Mouse (Mus musculus) midbrain, embryonic 15.5 days (tissue): ENCODE results near the gene 2010005H15Rik. TPM values are rescaled to one million over a fixed set of nuclear protein-coding genes. Genes with fewer than 3 reads are reported as not detected.
"Not testable (repeated sequence)": the region's sequence is repeated elsewhere in the genome, so short reads cannot be mapped to it uniquely, and the experiment has no call there.

ENCODE experiments used
- ATAC-seq: fragments of 200-750 bp; cut with Nextera tagmentation; replicated peaks from 2 replicates; pipeline ENCODE4 v1.8.0; 2017; ENCODE audit warnings: moderate TSS enrichment
- H3K27ac ChIP-seq: fragments of 300-500 bp; sonication (generic); 2 replicates; pipeline ENCODE4 v1.5.1; 2015; ENCODE audit warnings: mild to moderate bottlenecking, inconsistent platforms
- H3K27me3 ChIP-seq: fragments of 300-500 bp; sonication (generic); replicated peaks from 2 replicates; pipeline ENCODE4 v1.6.1; 2015; ENCODE audit warnings: inconsistent platforms
- H3K36me3 ChIP-seq: fragments of 300-500 bp; sonication (generic); replicated peaks from 2 replicates; pipeline ENCODE4 v1.6.1; 2015; ENCODE audit warnings: inconsistent platforms
- H3K4me1 ChIP-seq: fragments of 300-500 bp; sonication (generic); 2 replicates; pipeline ENCODE4 v1.6.1; 2015; ENCODE audit warnings: inconsistent platforms
- H3K4me2 ChIP-seq: fragments of 300-500 bp; sonication (generic); 2 replicates; pipeline ENCODE4 v1.6.1; 2015; ENCODE audit warnings: inconsistent platforms, mild to moderate bottlenecking, moderate library complexity
- H3K4me3 ChIP-seq: fragments of 300-500 bp; sonication (generic); 2 replicates; pipeline ENCODE4 v1.5.1; 2015; ENCODE audit warnings: mild to moderate bottlenecking, inconsistent platforms
- H3K9ac ChIP-seq: fragments of 300-500 bp; sonication (generic); 2 replicates; pipeline ENCODE4 v1.6.1; 2015; ENCODE audit warnings: mild to moderate bottlenecking, inconsistent platforms
- H3K9me3 ChIP-seq: fragments of 300-500 bp; sonication (generic); 2 replicates; pipeline ENCODE4 v1.6.1; 2016; ENCODE audit warnings: inconsistent platforms
- WGBS: fragments of 180-500 bp; shearing (Covaris S2); methylation state at CpG from one replicate; pipeline ENCODE4 v1.1.7; 2015; ENCODE audit warnings: mixed read lengths; 5-methylcytosine and 5-hydroxymethylcytosine counted together
- polyA plus RNA-seq: library from polyadenylated mRNA; unstranded; fragments of >200 nt; fragmentation: Nextera tagmentation; extraction: Ambion mirVana; gene quantifications from 2 replicates; pipeline ENCODE4 v1.2.1, GENCODE M21; 2015

The 2010005H15Rik gene
- polyA plus RNA-seq = not detected in 2 replicates

DNA sequence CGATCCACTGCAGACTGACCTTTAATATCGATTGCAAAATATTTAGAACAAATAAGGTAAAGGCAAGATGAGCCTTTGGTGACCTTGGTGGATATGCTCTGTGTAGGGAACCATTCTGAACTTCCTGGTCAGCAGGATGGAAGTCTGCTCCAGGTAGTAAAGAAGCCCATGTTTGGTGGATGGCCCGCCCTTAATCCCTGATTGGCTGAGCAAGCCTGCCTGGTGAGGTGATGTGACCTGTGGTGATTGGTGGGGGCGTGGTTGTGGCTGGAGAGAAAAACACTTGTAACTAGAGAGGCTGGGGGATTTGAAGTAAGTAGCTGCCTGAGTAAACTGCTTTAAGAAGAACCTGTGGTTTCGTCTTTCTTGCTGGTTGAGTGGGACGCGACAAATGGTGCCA lies at the start of gene 2010005H15Rik:
TSS of gene 2010005H15Rik (plus strand) at position 301 of the 400 bp plus-strand sequence.
- not testable (repeated sequence) for H3K27me3 ChIP-seq, H3K4me2 ChIP-seq, H3K27ac ChIP-seq, H3K9ac ChIP-seq, H3K4me3 ChIP-seq, H3K4me1 ChIP-seq, H3K9me3 ChIP-seq, H3K36me3 ChIP-seq, ATAC-seq
- 97% methylated on average over 7 of the region's 7 CpGs for WGBS

DNA sequence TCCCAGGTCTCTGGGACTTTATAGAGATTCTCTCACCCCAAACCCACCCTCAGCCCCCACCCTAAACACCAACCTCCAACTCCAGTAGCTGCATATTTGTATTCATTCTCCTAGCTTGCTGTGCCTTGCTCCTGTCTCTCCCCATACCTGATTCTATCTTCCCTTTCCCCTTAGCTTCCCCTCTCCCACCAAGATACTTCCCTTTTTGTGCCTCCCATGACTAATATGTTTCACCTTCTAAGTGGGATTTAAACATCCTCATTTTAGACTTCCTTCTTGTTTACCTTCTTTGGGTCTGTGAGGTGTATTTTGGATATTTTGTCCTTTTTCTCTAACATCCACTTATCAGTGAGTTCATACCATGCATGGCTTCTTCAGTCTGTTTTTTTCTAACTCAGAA lies 45.2 kb upstream of the 2010005H15Rik start:
- no peak overlapping the region for H3K4me3 ChIP-seq
- ATAC-seq = no peak
- no peak overlapping the region for H3K4me2 ChIP-seq
- no peaks in the 10 kb centered on the region for H3K36me3 ChIP-seq
- no peaks in the 10 kb centered on the region for H3K9me3 ChIP-seq
- H3K27me3 ChIP-seq = no peaks in the 10 kb centered on the region
- no peak overlapping the region for H3K27ac ChIP-seq
- H3K4me1 ChIP-seq = no peaks in the 10 kb centered on the region
- H3K9ac ChIP-seq = no peak overlapping the region

DNA sequence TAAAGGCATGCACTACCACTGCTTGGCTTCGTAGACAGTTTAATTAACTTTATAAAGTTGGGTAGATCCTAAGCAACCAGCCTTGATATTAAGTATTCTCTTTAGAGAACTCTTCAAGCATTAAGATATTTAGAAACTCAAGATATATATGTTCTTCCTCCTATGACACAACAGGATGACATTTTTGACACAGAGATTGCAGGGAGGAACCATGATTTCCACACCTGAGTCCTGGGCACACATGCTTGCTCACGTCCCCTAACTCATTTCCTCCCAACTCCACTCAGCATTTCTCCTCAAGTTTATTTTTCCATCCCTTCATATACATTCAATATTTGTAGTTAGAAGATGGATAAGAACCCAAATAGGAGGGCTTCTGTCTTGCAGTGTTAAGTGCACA lies 41.4 kb upstream of the 2010005H15Rik start:
- Histone ChIP-seq H3K9me3 (no peaks in the 10 kb centered on the region), H3K4me3 (no peak overlapping the region), H3K4me2 (no peak overlapping the region), H3K4me1 (no peaks in the 10 kb centered on the region), H3K36me3 (no peaks in the 10 kb centered on the region), H3K27me3 (no peaks in the 10 kb centered on the region), H3K27ac (no peak overlapping the region), H3K9ac (no peak overlapping the region)
- ATAC-seq = no peak
- WGBS = 82% methylated on average over 2 of the region's 2 CpGs

DNA sequence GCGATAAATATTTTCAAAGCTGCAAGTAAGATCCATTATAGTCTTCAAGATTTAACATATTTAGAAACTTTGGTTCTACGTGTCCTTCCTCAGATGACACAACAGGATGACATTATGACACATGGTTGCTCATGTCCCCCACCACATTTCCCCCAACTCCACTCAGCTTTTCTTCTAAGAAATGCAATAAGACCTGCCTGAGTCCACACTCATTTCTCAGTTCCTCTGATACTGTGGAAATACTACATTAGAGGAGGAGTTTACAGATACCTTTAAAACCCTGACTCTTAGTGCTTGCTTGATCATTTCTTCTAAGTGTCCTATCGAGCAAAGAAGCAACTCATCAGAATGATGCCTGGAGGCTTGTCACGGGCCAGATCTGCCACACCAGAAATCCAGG lies 37.4 kb upstream of the 2010005H15Rik start, which contains the start of gene Gm5483:
TSS of gene Gm5483 (plus strand) at position 301 of the 400 bp plus-strand sequence.
- H3K27ac ChIP-seq, H3K9ac ChIP-seq, H3K27me3 ChIP-seq, ATAC-seq, H3K4me1 ChIP-seq, H3K4me3 ChIP-seq, H3K9me3 ChIP-seq, H3K4me2 ChIP-seq, H3K36me3 ChIP-seq: not testable (repeated sequence)
- WGBS = 84% methylated on average over 4 of the region's 4 CpGs

DNA sequence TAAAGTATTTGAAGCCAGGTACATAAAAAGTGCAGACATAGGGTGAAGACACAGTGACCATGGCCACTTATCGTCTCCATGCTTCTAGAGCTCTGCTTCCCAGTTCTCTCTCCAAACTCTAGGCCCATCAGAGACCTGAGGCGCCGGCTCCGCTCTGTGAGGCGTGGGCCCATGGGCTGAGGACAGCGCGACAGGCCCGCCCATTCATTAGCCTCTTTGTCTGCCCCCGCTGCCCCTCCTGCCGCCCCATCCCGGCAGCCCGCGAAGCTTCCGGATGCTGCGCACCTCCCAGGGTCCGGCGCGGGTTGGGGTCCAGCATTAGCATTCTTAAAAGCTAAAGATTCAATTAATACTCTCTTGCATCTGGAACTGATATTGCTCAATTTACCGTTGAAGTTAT lies 22.0 kb upstream of the 2010005H15Rik start:
- H3K27ac ChIP-seq = no peak overlapping the region
- H3K4me2 ChIP-seq = peak overlapping the region; percentile 35; the same call in 1 of the 2 replicates
- no peaks in the 10 kb centered on the region for H3K9me3 ChIP-seq
- no peak for ATAC-seq
- no peak overlapping the region for H3K4me3 ChIP-seq
- no peaks in the 10 kb centered on the region for H3K27me3 ChIP-seq
- no peaks in the 10 kb centered on the region for H3K4me1 ChIP-seq
- H3K36me3 ChIP-seq = no peaks in the 10 kb centered on the region
- WGBS = 42% methylated on average over 19 of the region's 19 CpGs
- H3K9ac ChIP-seq = no peak overlapping the region

DNA sequence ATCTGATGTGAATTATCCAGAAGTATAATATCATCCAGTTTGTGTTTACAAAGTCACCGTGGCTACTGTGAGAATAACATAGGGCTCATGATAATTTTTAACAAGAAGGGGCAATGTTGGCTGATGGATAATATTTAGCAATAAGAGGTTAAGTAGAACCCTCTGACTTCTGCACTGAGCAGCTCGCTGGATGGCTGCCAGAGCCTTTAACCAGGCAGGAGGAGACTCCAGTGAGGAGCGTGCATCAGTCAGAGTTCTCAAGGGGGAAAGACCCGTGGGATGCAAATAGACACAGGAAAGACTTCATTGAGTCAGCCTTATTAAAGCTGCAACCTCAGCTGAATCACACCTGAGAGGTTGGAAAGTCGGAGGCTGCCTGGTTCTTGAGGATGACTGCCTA lies 17.4 kb upstream of the 2010005H15Rik start:
- ATAC-seq = no peak
- WGBS = 83% methylated on average over 5 of the region's 5 CpGs

DNA sequence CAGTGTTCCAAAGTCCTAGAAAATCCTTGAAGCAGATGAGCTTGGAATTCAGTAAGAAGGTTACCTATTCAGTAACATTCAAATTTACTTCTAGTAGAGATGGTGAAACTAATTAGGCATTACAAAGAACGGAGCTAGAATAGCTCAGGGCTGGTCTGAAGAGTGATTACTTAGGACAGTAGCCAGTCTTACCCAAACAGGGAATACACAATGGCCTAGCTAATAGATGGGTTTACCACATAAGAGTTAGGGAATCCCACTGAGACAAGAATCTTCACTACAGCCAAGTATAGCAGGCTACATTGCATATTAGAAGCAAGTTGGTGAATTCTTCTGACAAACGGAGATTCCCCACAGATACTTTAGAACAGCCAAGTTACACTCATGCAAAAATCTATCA lies 15.6 kb upstream of the 2010005H15Rik start:
- not testable (repeated sequence) for H3K27ac ChIP-seq, H3K9me3 ChIP-seq, H3K4me1 ChIP-seq, ATAC-seq, H3K4me2 ChIP-seq, H3K4me3 ChIP-seq, H3K27me3 ChIP-seq, H3K9ac ChIP-seq, H3K36me3 ChIP-seq
- WGBS = 47% methylated on average over 2 of the region's 2 CpGs

More for the DNA sequence above, 17.4 kb upstream of the 2010005H15Rik start:
- Histone ChIP-seq H3K4me3 (no peak overlapping the region), H3K4me1 (no peaks in the 10 kb centered on the region), H3K4me2 (no peak overlapping the region), H3K9me3 (no peaks in the 10 kb centered on the region), H3K36me3 (no peaks in the 10 kb centered on the region), H3K27me3 (no peaks in the 10 kb centered on the region), H3K27ac (no peak overlapping the region), H3K9ac (no peak overlapping the region)

DNA sequence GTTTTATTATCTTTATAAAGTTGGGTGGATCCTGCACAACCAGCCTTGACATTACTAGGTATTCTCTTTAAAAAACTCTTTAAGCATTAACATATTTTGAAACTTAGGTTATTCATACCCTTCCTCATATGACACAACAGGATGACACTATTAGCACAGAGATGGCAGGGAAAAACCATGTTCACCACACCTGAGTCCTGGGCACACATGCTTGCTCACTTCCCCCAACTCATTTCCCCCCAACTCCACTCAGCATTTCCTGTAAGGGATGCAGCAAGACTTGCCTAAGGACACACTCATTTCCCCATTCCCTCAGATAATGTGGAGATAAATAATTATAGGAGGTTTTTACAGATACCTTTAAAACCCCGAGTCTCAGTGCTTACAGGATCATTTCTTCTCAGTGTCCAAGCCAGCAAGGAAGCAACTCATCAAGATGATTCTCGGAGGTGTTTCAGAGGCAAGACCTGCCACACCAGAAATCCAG lies 11.3 kb upstream of the 2010005H15Rik start, which contains the start of gene Gm5416:
TSS of gene Gm5416 (plus strand) at position 437 of the 487 bp plus-strand sequence.
- Histone ChIP-seq H3K27me3 (no peaks in the 10 kb centered on the region), H3K9me3 (no peaks in the 10 kb centered on the region), H3K36me3 (no peaks in the 10 kb centered on the region), H3K4me1 (no peaks in the 10 kb centered on the region), H3K27ac (no peak within 1 kb of the TSS), H3K4me3 (no peak within 1 kb of the TSS), H3K9ac (no peak within 1 kb of the TSS), H3K4me2 (no peak within 1 kb of the TSS)
- 82% methylated on average over 2 of the region's 2 CpGs for WGBS
- no peak for ATAC-seq

DNA sequence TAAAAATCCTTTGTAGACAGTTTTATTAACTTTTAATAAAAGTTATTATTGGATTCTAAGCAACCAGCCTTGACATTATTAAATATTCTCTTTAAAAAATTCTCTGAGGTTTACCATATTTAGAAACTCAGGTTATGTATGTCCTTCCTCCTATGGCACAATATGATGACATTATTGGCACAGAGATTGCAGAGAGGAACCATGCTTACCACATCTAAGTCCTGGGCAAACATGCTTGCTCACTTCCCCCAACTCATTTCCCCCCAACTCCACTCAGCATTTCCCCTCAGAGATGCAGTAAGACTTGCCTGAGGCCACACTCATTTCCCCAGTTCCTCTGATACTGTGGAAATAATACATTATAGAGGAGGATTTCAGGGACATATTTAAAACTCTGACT lies 39.3 kb downstream of the 2010005H15Rik start:
- not testable (repeated sequence) for H3K4me2 ChIP-seq, H3K27me3 ChIP-seq, H3K4me1 ChIP-seq, ATAC-seq, H3K4me3 ChIP-seq, H3K9ac ChIP-seq, H3K27ac ChIP-seq, H3K9me3 ChIP-seq, H3K36me3 ChIP-seq

DNA sequence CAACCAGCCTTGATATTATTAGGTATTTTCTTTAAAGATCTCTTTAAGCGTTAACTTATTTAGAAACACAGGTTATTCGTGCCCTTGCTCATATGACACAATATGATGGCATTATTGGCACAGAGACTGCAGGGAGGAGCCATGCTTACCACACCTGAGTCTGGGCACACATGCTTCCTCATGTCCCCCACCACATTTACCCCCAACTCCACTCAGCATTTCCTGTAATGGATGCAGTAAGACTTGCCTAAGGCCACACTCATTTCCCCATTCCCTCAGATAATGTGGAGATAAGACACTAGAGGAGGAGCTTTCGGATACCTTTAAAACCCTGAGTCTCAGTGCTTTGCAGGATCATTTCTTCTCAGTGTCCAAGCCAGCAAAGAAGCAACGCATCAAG lies 55.5 kb downstream of the 2010005H15Rik start, which contains the start of gene Stfa1:
TSS of gene Stfa1 (plus strand) at position 156 of the 400 bp plus-strand sequence.
- 88% methylated on average over 4 of the region's 4 CpGs for WGBS
- H3K27me3 ChIP-seq, ATAC-seq, H3K9me3 ChIP-seq, H3K9ac ChIP-seq, H3K36me3 ChIP-seq, H3K4me2 ChIP-seq, H3K27ac ChIP-seq, H3K4me3 ChIP-seq, H3K4me1 ChIP-seq: not testable (repeated sequence)

DNA sequence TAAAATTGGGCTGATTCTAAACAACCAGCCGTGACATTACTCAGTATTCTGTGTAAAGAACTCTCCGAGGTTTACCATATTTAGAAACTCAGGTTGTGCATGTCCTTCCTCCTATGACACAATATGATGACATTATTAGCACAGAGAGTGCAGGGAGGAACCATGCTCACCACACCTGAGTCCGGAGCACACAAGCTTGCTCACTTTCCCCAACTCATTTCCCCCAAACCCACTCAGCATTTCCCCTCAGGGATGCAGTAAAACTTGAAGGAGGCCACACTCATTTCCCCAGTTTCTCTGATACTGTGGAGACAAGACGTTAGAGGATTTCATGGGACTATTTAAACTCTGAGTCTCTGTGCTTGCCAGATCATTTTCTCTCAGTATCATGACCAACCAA lies 67.9 kb downstream of the 2010005H15Rik start:
- Histone ChIP-seq H3K9me3 (no peaks in the 10 kb centered on the region), H3K27ac (no peak overlapping the region), H3K4me1 (no peaks in the 10 kb centered on the region), H3K27me3 (no peaks in the 10 kb centered on the region), H3K9ac (no peak overlapping the region), H3K36me3 (no peaks in the 10 kb centered on the region), H3K4me2 (no peak overlapping the region), H3K4me3 (no peak overlapping the region)
- 82% methylated on average over 4 of the region's 4 CpGs for whole genome bisulfite sequencing
- no peak for ATAC-seq
